Mouse (Mus musculus): Measurements from ENCODE around the gene Myh6. TPM values are rescaled to one million over a fixed set of nuclear protein-coding genes. Genes with fewer than 3 reads are reported as not detected.

Gene Myh6
- total RNA-seq (2023) = not detected

DNA sequence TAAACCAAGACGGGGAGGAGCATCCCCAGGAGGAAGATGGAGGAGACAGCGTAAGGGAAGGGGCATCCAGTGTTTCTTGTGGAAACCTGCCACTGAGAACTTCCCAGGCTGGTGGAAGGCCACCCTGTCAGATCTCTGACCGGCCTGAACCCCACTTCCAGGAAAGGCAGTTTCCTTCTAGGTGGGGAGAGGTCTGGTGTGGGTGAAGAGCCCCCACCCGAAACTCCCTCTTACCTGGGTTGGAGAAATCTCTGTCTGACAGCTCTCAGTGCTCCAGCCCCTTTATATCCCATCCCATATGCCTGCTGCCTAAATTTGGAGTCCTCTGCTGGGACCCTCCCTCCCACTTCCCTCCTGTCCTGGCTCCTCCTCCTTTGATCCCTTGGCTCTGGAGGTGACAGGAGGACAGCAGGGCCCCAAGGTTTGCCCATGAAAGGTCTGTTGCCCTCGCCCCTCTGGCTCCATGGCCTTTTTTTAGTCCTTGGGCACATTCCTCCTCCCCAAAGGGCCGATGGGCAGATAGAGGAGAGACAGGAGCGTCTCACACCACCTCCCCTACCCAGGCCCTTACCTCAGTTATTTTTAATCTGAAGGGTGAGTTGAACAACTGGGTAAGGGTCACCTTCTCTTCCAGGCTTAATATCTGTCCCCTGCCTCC lies at the start of gene Myh6:
Gene Myh6, minus strand, starts transcription at position 608 of the 658 bp plus-strand sequence.

GRCm38 (mm10) chr14:55014991-55015766 lies 48.5 kb upstream of the Myh6 start, which contains the start of gene Ngdn:
TSS of gene Ngdn (plus strand) at chr14:55015454.

DNA sequence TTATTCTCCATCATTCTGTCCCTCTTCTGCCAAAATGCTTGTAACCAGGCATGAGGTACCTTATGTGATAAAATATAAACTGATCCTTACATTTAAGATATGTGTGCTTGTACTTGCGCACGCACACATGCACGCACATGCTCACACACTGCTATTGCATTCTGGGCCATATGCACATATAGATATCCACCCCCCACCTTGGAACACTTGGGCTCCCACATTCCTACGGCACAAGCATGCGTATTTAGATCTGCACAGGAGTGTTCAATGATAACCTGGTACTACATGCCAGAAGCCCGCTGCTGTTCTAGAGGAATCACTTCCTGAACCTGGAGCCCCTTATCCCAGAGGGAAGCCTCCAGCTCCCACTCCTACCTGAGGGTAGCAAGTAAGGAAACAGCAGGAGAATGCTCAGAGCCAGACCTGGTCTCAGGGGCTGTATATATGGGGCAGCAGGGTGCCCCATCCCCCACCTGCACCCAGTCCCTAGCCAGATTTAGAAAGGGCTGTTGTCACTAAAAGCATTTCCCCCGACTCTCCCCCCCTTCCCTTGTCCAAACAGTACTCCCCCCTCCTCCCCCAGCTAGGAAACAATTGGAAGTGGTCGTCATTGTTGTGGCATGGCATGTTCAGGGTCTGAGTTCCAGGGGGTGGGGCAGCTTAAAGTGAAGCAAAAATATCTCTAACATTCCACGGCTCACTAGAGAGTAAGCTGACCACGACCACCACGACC lies 27.6 kb upstream of the Myh6 start, which contains the start of gene Myh7:
Gene Myh7, minus strand, starts transcription at position 491 of the 733 bp plus-strand sequence.

GRCm38 (mm10) chr14:54976633-54977032 lies 9.9 kb upstream of the Myh6 start, which contains the start of gene Gm17428:
TSS of gene Gm17428 (plus strand) at chr14:54976933.

DNA sequence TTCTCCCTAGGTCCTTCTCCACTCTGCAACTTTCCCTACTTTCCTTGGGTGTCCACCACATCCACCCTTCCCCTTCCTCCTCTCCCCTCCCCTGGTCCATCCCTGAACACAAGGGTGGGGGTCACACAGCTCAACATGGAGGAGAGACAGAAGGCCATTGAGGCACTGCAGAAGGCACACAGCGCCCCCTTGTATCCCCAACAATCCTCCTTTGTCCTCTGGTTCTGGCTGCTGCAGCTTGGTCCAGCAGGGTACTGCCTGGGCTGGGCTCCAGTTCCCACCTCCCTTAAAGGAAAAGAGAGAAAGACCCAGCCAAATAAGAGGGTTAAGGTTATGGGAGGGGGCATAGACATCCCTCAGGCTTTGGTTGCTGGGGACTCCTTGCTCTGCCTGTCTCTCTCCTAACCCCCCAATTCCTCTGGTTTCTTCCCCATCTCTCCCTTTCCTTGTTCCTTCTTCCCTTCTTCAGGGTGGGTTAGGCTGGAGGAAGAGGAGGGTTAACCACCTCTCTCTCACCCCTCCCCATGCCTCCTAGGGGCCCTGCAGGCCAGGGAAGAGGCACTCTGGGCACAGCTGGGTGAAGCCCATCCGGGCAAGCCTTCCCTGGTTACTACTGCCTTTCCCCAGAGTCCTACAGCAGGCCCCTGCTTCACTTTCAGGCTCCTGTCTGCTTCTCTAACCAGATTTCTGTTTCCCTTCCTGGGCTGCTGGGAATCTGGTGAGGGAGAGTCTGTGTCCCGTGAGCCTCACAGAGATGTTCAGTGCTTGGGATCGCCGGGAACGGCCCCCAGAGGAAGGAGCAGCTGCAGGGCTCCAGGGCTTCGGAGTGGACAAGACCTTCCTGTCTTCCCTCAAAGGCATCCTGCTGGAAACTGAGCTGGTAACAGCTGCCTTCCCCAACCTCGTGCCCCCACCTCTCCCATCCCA lies 30.6 kb downstream of the Myh6 start, which contains the start of gene Cmtm5:
Gene Cmtm5, plus strand, starts transcription at position 358 of the 927 bp plus-strand sequence.

DNA sequence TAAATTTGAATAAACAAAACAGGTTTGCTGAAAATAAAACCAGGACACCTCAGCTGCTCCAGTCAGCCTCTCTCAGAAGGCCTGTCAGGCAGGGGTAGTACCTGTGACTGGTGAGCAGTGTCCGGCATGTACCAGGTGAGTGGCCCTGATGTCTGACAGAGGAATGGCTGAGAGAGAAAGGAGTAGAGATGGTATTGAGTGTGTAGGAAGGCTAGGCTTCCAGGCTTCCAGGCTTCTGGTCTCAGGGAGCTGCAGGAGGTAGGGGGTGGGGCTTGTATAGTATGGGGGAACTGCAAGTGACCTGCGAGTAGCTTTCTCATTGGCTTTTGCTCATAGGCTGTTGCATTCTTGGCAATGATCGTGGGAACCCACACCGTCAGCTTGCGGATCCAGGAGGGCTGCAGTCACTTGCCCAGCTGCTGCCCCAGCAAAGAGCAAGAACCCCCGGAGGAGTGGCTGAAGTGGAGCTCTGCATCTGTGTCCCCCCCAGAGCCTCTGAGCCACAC lies 34.0 kb downstream of the Myh6 start, which contains the start of gene Il25:
Gene Il25, plus strand, starts transcription at position 51 of the 506 bp plus-strand sequence.

GRCm38 (mm10) chr14:54925349-54926342 lies 41.1 kb downstream of the Myh6 start, which contains the start of gene Efs:
TSS of gene Efs (minus strand) at chr14:54926126.

DNA sequence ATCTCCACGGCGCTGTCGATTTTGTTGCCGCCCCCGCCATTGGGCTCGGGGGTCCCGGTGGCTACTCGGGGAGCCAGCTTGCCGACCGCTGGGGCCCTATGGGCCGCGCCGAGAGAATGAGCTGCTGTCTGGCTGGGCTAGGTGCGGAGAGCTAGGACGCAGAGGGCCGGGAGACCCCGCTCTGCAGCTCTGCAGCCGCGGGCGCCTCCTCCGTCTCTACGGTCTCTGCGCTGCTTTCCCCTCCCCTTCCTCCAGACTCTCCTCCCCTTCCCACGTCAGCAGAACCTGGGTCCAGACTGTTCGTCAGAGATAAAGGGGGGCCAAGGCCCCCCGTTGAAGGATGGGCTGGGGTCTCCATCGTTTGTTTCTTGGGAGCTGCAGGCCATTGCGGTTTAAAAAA lies 53.8 kb downstream of the Myh6 start, which contains the start of gene Slc22a17:
Gene Slc22a17, minus strand, starts transcription at position 247 of the 400 bp plus-strand sequence.

GRCm38 (mm10) chr14:54892200-54892599 lies 74.5 kb downstream of the Myh6 start, which contains the start of gene Pabpn1:
TSS of gene Pabpn1 (plus strand) at chr14:54892500.

Other genes with a start within 250 kb of the Myh6 start
- gene Slc7a8, start 185.0 kb downstream of the Myh6 start, total RNA-seq (2023) = 0.86 TPM
- gene Rnf212b, start 152.8 kb downstream of the Myh6 start, total RNA-seq (2023) = not detected
- gene Homez, start 96.0 kb downstream of the Myh6 start, total RNA-seq (2023) = 10.6 TPM
- 10.2 TPM for gene Ppp1r3e, start 89.4 kb downstream of the Myh6 start, total RNA-seq (2023)
- gene Bcl2l2, start 83.5 kb downstream of the Myh6 start, total RNA-seq (2023) = 3.5 TPM
- gene Gm20521, start 83.5 kb downstream of the Myh6 start, total RNA-seq (2023) = not detected
- 273 TPM for gene Pabpn1, start 74.4 kb downstream of the Myh6 start, total RNA-seq (2023)
- 2.3 TPM for gene Slc22a17, start 53.8 kb downstream of the Myh6 start, total RNA-seq (2023)
- not detected for gene Efs, start 40.8 kb downstream of the Myh6 start, total RNA-seq (2023)
- not detected for gene Il25, start 34.2 kb downstream of the Myh6 start, total RNA-seq (2023)
- not detected for gene Cmtm5, start 30.7 kb downstream of the Myh6 start, total RNA-seq (2023)
- gene Gm17428, start 10.0 kb upstream of the Myh6 start, total RNA-seq (2023) = not detected
- gene Myh7, start 27.7 kb upstream of the Myh6 start, total RNA-seq (2023) = not detected
- 82.5 TPM for gene Ngdn, start 48.5 kb upstream of the Myh6 start, total RNA-seq (2023)
- gene Zfhx2, start 125.4 kb upstream of the Myh6 start, total RNA-seq (2023) = 24.8 TPM
- 5.9 TPM for gene Thtpa, start 127.9 kb upstream of the Myh6 start, total RNA-seq (2023)
- gene Ap1g2, start 139.7 kb upstream of the Myh6 start, total RNA-seq (2023) = 123 TPM
- gene Jph4, start 150.0 kb upstream of the Myh6 start, total RNA-seq (2023) = not detected